Mouse (Mus musculus) spleen, adult 2 months (tissue): Measurements from ENCODE around the gene Arid1a. TPM values are rescaled to one million over a fixed set of nuclear protein-coding genes. Genes with fewer than 3 reads are reported as not detected.

Experiments used
- DNase-seq, 2 experiments: peaks; one replicate each; pipeline versions ENCODE4 v3.0.0 to v3.0.0-alpha.2; 2012 to 2021; ENCODE audit warnings: low spot score in 2 of 2, low read depth in 1 of 2
- H3K27ac ChIP-seq: fragments of 200-500 bp; 2 replicates; pipeline ENCODE4 v1.5.1; 2012; ENCODE audit warnings: low read length, inconsistent platforms; ENCODE audit not compliant: insufficient read depth
- H3K27me3 ChIP-seq: fragments of 200-500 bp; 2 replicates; pipeline ENCODE4 v1.6.1; 2012; ENCODE audit warnings: mild to moderate bottlenecking, moderate library complexity, low read length, inconsistent platforms; ENCODE audit not compliant: control insufficient read depth, insufficient read depth
- H3K36me3 ChIP-seq: fragments of 200-500 bp; 2 replicates; pipeline ENCODE4 v1.6.1; 2012; ENCODE audit warnings: mild to moderate bottlenecking, low read length, inconsistent platforms; ENCODE audit not compliant: control insufficient read depth, insufficient read depth
- H3K4me1 ChIP-seq: fragments of 200-500 bp; 2 replicates; pipeline ENCODE4 v1.6.1; 2011; ENCODE audit warnings: inconsistent platforms; ENCODE audit not compliant: control insufficient read depth, insufficient read depth, insufficient read length
- H3K4me3 ChIP-seq: fragments of 200-500 bp; 2 replicates; pipeline ENCODE4 v1.5.1; 2011; ENCODE audit warnings: mild to moderate bottlenecking, inconsistent platforms; ENCODE audit not compliant: insufficient read depth, insufficient read length; ENCODE audit errors: extremely low read depth
- CTCF ChIP-seq: fragments of 200-500 bp; IDR thresholded peaks from 2 replicates; pipeline ENCODE4 v1.5.1; 2011; ENCODE audit warnings: mild to moderate bottlenecking, inconsistent platforms; ENCODE audit not compliant: insufficient read depth, insufficient read length, insufficient replicate concordance; ENCODE audit errors: extremely low read depth
- POLR2A ChIP-seq: fragments of 200-500 bp; IDR thresholded peaks from 2 replicates; pipeline ENCODE4 v1.6.1; 2011; ENCODE audit warnings: low read depth, low read length, inconsistent platforms
- WGBS: fragments of 180-500 bp; shearing (Covaris S2); methylation state at CpG from one replicate; pipeline ENCODE4 v1.1.7; 2018; 5-methylcytosine and 5-hydroxymethylcytosine counted together
- polyA plus RNA-seq: library from polyadenylated mRNA; depleted of rRNA; stranded (reverse); fragments of >200 nt; gene quantifications from 2 replicates; pipeline ENCODE4 v1.2.3, GENCODE M21; 2012

Arid1a gene
- polyA plus RNA-seq, 1 experiment = 150 TPM

GRCm38 (mm10) chr4:133633332-133634042 is 123.1 kb downstream of the Arid1a start:
- WGBS = 17% methylated on average over 28 of the region's 47 CpGs
- H3K4me1 ChIP-seq = peaks cover 28% of the 10 kb centered on the region; the same call in 1 of the 2 replicates

DNA sequence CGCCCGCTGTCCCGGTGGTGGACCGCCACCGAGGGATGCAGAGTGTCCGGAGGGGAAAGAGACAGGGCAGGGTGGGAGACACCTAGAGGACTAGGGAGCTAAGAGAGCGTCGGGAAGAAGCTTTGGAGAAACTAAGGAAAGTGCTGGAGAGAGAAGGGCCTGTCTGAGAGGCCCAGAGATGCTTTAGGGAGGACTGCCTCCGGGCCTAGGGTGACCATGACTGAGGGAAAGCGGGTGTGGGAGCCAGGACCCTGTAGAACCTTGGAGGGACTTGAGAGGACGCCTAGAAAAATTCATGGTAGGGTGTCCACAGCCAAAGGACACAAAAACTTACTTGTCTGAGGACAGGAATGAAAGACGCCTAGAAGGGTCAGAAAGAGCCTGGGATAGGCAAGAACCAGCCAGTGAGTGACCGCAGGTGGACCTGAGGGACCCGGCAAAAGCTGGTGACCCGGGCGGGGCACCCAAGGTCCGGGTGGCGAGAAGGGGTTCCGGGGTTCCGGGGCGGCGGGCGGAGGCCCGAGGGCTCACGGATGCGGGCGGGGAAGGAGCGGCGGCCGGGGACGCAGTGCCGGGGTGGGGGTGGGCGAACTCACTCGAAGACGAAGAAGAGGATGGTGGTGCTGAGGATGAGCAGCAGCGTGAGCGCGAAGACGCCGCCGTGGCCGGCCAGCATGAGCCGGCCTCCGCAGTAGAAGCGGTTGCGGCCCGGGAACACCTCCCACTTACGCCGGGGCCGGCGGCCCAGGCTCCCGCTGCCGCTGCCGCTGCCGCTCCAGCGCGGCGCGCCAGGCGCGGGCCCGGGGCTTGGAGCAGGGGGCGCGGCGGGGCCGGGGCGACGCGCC is 123.9 kb downstream of the Arid1a start:
- H3K27ac ChIP-seq = peak overlapping the region; percentile 92
- H3K36me3 ChIP-seq = no peaks in the 10 kb centered on the region
- H3K27me3 ChIP-seq = no peaks in the 10 kb centered on the region
- WGBS = 2% methylated on average over 49 of the region's 69 CpGs
- peak in 1 of 2 experiments; percentile 44 for DNase-seq
- H3K4me1 ChIP-seq = peaks cover 29% of the 10 kb centered on the region; the same call in 1 of the 2 replicates
- TF ChIP-seq CTCF = no peak
- no peak for TF ChIP-seq POLR2A
- H3K4me3 ChIP-seq = peak overlapping the region; percentile 91

More at GRCm38 (mm10) chr4:133633332-133634042, 123.1 kb downstream of the Arid1a start:
- H3K4me3 ChIP-seq = peak overlapping the region; percentile 91
- peak overlapping the region; percentile 92 for H3K27ac ChIP-seq
- TF ChIP-seq POLR2A (peak; percentile 6; the same call in 1 of the 2 replicates), CTCF (peak; percentile 79)
- H3K27me3 ChIP-seq = no peaks in the 10 kb centered on the region
- no peaks in the 10 kb centered on the region for H3K36me3 ChIP-seq
- DNase-seq = peak; percentile 64 to 92

- peak overlapping the region; percentile 91 for H3K4me3 ChIP-seq
- H3K4me1 ChIP-seq = peaks cover 33% of the 10 kb centered on the region
- H3K27ac ChIP-seq = peak overlapping the region; percentile 92
- 7% methylated on average over 9 of the region's 9 CpGs for WGBS
- peaks cover 1% of the 10 kb centered on the region; the same call in 1 of the 2 replicates for H3K36me3 ChIP-seq
- no peaks in the 10 kb centered on the region for H3K27me3 ChIP-seq
- peak in 1 of 2 experiments; percentile 45 for DNase-seq
- TF ChIP-seq CTCF (no peak), POLR2A (no peak)
Observed at GRCm38 (mm10) chr4:133631769-133632411, 124.7 kb downstream of the Arid1a start.

GRCm38 (mm10) chr4:133631071-133631768 is 125.3 kb downstream of the Arid1a start:
- Histone ChIP-seq H3K27ac (peak overlapping the region; percentile 81), H3K4me3 (peak overlapping the region; percentile 91), H3K36me3 (peaks cover 5% of the 10 kb centered on the region; the same call in 1 of the 2 replicates), H3K27me3 (no peaks in the 10 kb centered on the region), H3K4me1 (peaks cover 40% of the 10 kb centered on the region)
- TF ChIP-seq POLR2A (no peak), CTCF (no peak)
- peak in 1 of 2 experiments; percentile 10 for DNase-seq
- 37% methylated on average over 14 of the region's 14 CpGs for WGBS

GRCm38 (mm10) chr4:133630326-133630920 is 126.1 kb downstream of the Arid1a start:
- no peak for TF ChIP-seq CTCF
- TF ChIP-seq POLR2A = no peak
- Histone ChIP-seq H3K27me3 (no peaks in the 10 kb centered on the region), H3K4me1 (peaks cover 44% of the 10 kb centered on the region), H3K4me3 (peak overlapping the region; percentile 91; the same call in 1 of the 2 replicates), H3K27ac (peak overlapping the region; percentile 81), H3K36me3 (peaks cover 8% of the 10 kb centered on the region; the same call in 1 of the 2 replicates)
- DNase-seq = no peak
- 87% methylated on average over 8 of the region's 8 CpGs for WGBS
